Mouse (Mus musculus) heart, embryonic 14.5 days (tissue): ENCODE measurements at regions not wholly inside any gene's neighbourhood (a gene's known extent, or its start where the extent isn't known, plus 50 kb on each side); places are given as distances from the start of the nearest gene placed in this dataset.

ENCODE experiments used
- ATAC-seq: fragments of 200-750 bp; cut with Nextera tagmentation; 2 replicates; pipeline ENCODE4 v1.8.0; 2017; ENCODE audit warnings: low read depth, moderate TSS enrichment; ENCODE audit not compliant: insufficient number of reproducible peaks, insufficient read depth, low FRiP score
- H3K27ac ChIP-seq, 2 experiments: fragments of 200-500 bp in 1 of 2; fragments of 300-500 bp in 1 of 2; sonication (generic) in 1 of 2; replicated peaks in 1 of 2; 2 replicates each; pipeline ENCODE4 v1.5.1; 2012 to 2014; ENCODE audit warnings: low read depth in 2 of 2, low read length in 2 of 2, control low read depth in 1 of 2, mild to moderate bottlenecking in 1 of 2, mixed read lengths in 1 of 2; ENCODE audit not compliant: control insufficient read depth in 1 of 2, insufficient read depth in 1 of 2
- H3K27me3 ChIP-seq: fragments of 300-500 bp; sonication (generic); 2 replicates; pipeline ENCODE4 v1.6.1; 2014; ENCODE audit warnings: mild to moderate bottlenecking, low read length, control low read depth; ENCODE audit not compliant: control insufficient read depth, insufficient read depth
- H3K36me3 ChIP-seq: fragments of 300-500 bp; sonication (generic); 2 replicates; pipeline ENCODE4 v1.6.1; 2014; ENCODE audit warnings: mild to moderate bottlenecking, control low read depth, low read length, mixed read lengths; ENCODE audit not compliant: control insufficient read depth, insufficient read depth
- H3K4me1 ChIP-seq, 2 experiments: fragments of 200-500 bp in 1 of 2; fragments of 300-500 bp in 1 of 2; sonication (generic) in 1 of 2; 2 replicates each; pipeline ENCODE4 v1.6.1; 2012 to 2014; ENCODE audit warnings: low read length in 2 of 2, control low read depth in 1 of 2, mixed read lengths in 1 of 2; ENCODE audit not compliant: control insufficient read depth in 2 of 2, insufficient read depth in 2 of 2
- H3K4me2 ChIP-seq: fragments of 300-500 bp; sonication (generic); 2 replicates; pipeline ENCODE4 v1.6.1; 2014; ENCODE audit warnings: mild to moderate bottlenecking, low read length
- H3K4me3 ChIP-seq, 2 experiments: fragments of 200-500 bp in 1 of 2; fragments of 300-500 bp in 1 of 2; sonication (generic) in 1 of 2; 2 replicates each; pipeline ENCODE4 v1.5.1; 2012 to 2014; ENCODE audit warnings: low read length in 2 of 2, mild to moderate bottlenecking in 2 of 2, control low read depth in 1 of 2, low read depth in 1 of 2, moderate library complexity in 1 of 2; ENCODE audit not compliant: control insufficient read depth in 1 of 2, insufficient read depth in 1 of 2
- H3K9ac ChIP-seq: fragments of 300-500 bp; sonication (generic); 2 replicates; pipeline ENCODE4 v1.6.1; 2014; ENCODE audit warnings: mild to moderate bottlenecking, low read length
- H3K9me3 ChIP-seq: fragments of 300-500 bp; sonication (generic); 2 replicates; pipeline ENCODE4 v1.6.1; 2016; ENCODE audit warnings: low read length, control low read depth; ENCODE audit not compliant: control insufficient read depth
- WGBS: fragments of 180-500 bp; shearing (Covaris S2); extraction: QIAGEN DNeasy Blood & Tissue Kit; methylation state at CpG from one replicate; pipeline ENCODE4 v1.1.7; 2014; 5-methylcytosine and 5-hydroxymethylcytosine counted together

DNA sequence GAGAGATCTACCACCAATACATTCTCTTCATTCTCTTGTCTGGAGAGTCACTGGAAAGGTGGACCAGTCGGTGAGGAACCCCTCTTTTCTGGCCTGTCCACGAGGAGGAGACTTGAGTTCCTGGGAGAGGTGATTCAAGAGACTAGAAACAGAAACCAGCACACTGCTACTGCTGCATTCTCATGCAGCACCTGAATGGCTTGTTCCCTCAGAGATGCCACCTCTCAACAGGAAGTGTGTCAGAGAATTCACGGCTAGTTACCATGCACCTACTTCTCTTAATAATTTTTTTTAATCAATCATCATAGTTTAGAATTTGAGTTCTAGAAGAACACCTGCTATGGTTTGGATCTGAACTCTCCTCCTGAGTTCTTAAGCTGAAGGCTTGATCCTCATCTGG, 52.0 kb upstream of the Dynlrb2 start:
- Histone ChIP-seq H3K27me3 (no peaks in the 10 kb centered on the region), H3K4me2 (no peak overlapping the region), H3K9me3 (no peaks in the 10 kb centered on the region), H3K4me3 (no peak overlapping the region), H3K4me1 (no peaks in the 10 kb centered on the region), H3K27ac (no peak overlapping the region), H3K36me3 (no peaks in the 10 kb centered on the region), H3K9ac (no peak overlapping the region)
- 70% methylated on average over 3 of the region's 3 CpGs for WGBS
- ATAC-seq, result no peak

DNA sequence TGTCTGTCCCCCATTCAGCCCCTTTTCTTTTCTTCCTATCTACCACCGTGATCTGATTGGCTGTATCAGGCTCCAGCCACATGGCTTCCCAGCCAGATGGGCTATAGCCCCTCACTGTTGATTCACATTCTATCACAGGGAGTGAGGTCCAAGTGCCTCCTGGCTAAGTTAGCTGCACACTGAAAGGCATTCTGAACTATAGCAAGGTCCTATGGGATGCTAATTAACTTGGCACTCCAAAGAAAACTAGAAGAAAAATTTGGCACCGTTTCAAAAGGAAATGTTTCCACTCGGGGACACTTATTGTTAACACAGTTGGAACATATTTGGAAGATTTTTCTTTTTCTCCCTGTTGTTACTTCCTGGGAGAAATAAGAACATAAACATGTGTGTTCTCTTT, 53.4 kb upstream of the Dynlrb2 start:
- H3K4me3 ChIP-seq, result no peak overlapping the region
- no peaks in the 10 kb centered on the region for H3K36me3 ChIP-seq
- 60% methylated on average over 3 of the region's 3 CpGs for WGBS
- no peak overlapping the region for H3K9ac ChIP-seq
- no peak overlapping the region for H3K4me2 ChIP-seq
- H3K9me3 ChIP-seq, result no peaks in the 10 kb centered on the region
- H3K27ac ChIP-seq, result no peak overlapping the region
- H3K4me1 ChIP-seq, result no peaks in the 10 kb centered on the region
- H3K27me3 ChIP-seq, result no peaks in the 10 kb centered on the region
- ATAC-seq, result no peak

GRCm38 (mm10) chr8:116447452-116447851, 57.3 kb upstream of the Dynlrb2 start:
- Histone ChIP-seq H3K9ac (no peak overlapping the region), H3K36me3 (no peaks in the 10 kb centered on the region), H3K4me2 (no peak overlapping the region), H3K4me1 (no peaks in the 10 kb centered on the region), H3K27ac (no peak overlapping the region), H3K9me3 (no peaks in the 10 kb centered on the region), H3K27me3 (no peaks in the 10 kb centered on the region), H3K4me3 (no peak overlapping the region)
- ATAC-seq, result no peak
- 73% methylated on average over 2 of the region's 2 CpGs for WGBS

DNA sequence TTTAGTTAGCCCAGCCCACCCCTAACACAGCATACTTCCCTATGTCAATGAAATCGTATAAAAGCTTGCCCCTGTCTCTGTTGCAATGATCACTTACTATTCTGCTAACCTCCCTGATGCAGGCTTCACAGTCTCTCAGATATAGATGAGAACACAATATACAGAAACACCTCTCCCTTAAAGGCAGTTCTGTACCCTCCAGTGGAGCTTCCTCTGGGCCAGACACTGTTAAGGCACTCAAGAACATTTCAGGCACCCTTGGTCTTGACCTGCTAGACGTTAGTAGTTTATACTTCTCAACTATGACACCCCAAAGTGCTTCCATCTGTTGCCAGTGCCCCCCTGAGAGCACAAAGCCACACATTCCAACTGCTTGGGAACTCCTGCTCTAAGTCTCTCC, 61.9 kb upstream of the Dynlrb2 start:
- Histone ChIP-seq H3K27me3 (peaks cover 9% of the 10 kb centered on the region; the same call in 1 of the 2 replicates), H3K36me3 (no peaks in the 10 kb centered on the region), H3K4me1 (no peaks in the 10 kb centered on the region), H3K9ac (no peak overlapping the region), H3K4me3 (no peak overlapping the region), H3K27ac (no peak overlapping the region), H3K9me3 (no peaks in the 10 kb centered on the region), H3K4me2 (no peak overlapping the region)
- WGBS, result 36% methylated on average over 2 of the region's 2 CpGs
- ATAC-seq, result no peak

GRCm38 (mm10) chr8:116438895-116439294, 65.9 kb upstream of the Dynlrb2 start:
- Histone ChIP-seq H3K36me3 (no peaks in the 10 kb centered on the region), H3K4me3 (no peak overlapping the region), H3K4me2 (no peak overlapping the region), H3K27ac (no peak overlapping the region), H3K9me3 (no peaks in the 10 kb centered on the region), H3K4me1 (no peaks in the 10 kb centered on the region), H3K27me3 (peaks cover 11% of the 10 kb centered on the region; the same call in 1 of the 2 replicates), H3K9ac (no peak overlapping the region)
- no peak for ATAC-seq
- WGBS, result 11% methylated on average over 7 of the region's 7 CpGs

GRCm38 (mm10) chr8:116435268-116435980, 69.3 kb upstream of the Dynlrb2 start:
- 67% methylated on average over 15 of the region's 15 CpGs for WGBS
- Histone ChIP-seq H3K9me3 (no peaks in the 10 kb centered on the region), H3K4me1 (no peaks in the 10 kb centered on the region), H3K27me3 (peaks cover 9% of the 10 kb centered on the region; the same call in 1 of the 2 replicates), H3K27ac (no peak overlapping the region), H3K4me3 (no peak overlapping the region), H3K4me2 (no peak overlapping the region), H3K9ac (no peak overlapping the region), H3K36me3 (no peaks in the 10 kb centered on the region)
- ATAC-seq, result no peak

DNA sequence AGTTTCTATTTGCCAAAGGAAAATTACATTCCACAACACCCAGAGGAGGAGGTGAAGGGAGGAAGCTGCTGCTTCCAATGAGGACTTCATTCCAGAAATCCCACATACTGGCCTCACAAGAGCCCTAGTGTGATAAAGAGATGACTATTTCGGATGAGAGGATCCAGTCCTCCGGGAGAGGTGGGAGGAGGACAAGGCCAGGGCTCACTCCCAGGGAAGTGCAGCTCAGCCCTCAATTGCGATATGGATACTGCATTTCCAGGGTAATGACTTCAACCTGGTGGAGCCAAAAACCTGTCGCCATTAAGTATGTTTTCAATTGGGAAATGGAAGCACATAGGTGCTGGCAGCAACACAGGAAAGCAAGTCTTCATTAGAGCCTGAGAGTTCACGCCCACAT, 74.7 kb upstream of the Dynlrb2 start:
- H3K9ac ChIP-seq, result no peak overlapping the region
- no peak for ATAC-seq
- H3K27me3 ChIP-seq, result no peaks in the 10 kb centered on the region
- H3K36me3 ChIP-seq, result no peaks in the 10 kb centered on the region
- peaks cover 4% of the 10 kb centered on the region for H3K9me3 ChIP-seq
- no peak overlapping the region for H3K4me2 ChIP-seq
- H3K4me3 ChIP-seq, result no peak overlapping the region
- H3K4me1 ChIP-seq, result no peaks in the 10 kb centered on the region
- 53% methylated on average over 5 of the region's 5 CpGs for WGBS
- H3K27ac ChIP-seq, result no peak overlapping the region

DNA sequence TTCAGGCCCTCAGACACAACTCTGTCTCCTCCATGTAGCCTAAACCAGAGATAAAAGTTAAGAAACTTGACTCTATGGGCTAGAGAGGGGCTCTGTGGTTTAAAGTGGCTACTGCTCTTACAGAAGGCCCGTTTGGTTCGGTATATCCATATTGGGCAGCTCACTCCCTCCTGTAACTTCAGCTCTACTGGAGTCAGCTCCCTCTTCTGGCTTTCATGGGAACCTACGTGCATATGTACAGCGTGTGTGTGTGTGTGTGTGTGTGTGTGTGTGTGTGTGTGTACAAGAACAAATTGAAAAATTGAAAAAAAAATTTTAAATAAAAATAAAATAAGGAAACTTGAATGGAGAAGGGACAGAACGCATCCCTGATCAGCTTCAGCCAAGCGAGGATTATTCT, 75.1 kb upstream of the Dynlrb2 start:
- Histone ChIP-seq H3K9ac (no peak overlapping the region), H3K27me3 (no peaks in the 10 kb centered on the region), H3K9me3 (peaks cover 4% of the 10 kb centered on the region), H3K4me3 (no peak overlapping the region), H3K27ac (no peak overlapping the region), H3K4me2 (no peak overlapping the region), H3K36me3 (no peaks in the 10 kb centered on the region), H3K4me1 (no peaks in the 10 kb centered on the region)
- ATAC-seq, result no peak
- WGBS, result 61% methylated on average over 6 of the region's 6 CpGs
